Mouse (Mus musculus) 3134 (cell line): ENCODE results near the gene Lamtor4.

Experiments used
- DNase-seq: peaks from one replicate; pipeline ENCODE4 v3.0.0-alpha.2; 2011; ENCODE audit warnings: low spot score; ENCODE audit not compliant: insufficient read length; ENCODE audit errors: extremely low read depth

Lamtor4 gene

GRCm38 (mm10) chr5:138291638-138292037 is 36.4 kb downstream of the Lamtor4 start:
- no peak for DNase-seq

DNA sequence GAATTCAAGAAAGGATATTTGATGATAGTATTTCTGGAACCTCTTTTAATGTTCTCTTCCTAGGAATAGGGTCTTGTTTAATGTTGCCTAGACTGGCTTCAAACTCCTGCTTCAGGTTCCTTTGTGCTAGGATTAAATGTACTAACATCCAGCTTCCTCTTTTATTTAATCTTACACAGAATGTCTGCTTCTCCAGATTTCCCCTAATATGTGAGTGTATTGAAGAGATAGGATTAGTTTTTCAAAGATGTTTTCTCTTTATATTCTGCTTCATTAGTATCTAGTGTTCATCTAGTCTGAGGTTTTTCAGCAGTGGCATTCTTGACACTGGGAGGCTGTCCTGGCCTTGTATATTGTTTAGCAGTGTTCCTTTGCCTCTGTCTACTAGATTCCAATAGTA is 38.9 kb downstream of the Lamtor4 start:
- no peak for DNase-seq

GRCm38 (mm10) chr5:138299613-138300012 is 44.3 kb downstream of the Lamtor4 start:
- DNase-seq, result no peak
